Mouse (Mus musculus): ENCODE results near the gene Itsn1.

DNA sequence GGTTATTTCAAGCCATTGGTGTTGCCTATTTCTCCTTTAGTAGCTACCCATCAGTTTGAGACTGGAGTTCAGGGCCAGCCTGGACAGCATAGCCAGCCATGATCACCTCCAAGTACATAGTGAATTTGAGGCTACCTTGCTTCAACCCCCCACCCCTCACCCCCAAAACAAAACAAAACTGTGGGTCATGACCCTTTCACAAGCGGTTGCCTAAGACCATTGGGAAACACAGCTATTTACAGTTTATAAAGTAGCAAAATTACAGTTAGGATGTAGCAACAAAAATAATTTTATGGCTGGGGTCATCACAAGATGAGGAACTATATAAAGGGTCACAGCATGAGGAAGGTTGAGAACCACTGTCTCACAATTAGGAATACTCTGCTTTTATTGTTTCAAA is 104.9 kb downstream of the Itsn1 start:
- no peak for TF ChIP-seq GATA1 (IDR thresholded peaks at IDR 0.05; ENCODE audit: borderline replicate concordance, low read length)
- TF ChIP-seq FLI1 (IDR thresholded peaks at IDR 0.05; ENCODE audit: low read length) = no peak

Measured in megakaryocyte, embryonic 14.5 days (primary cell).